Mouse (Mus musculus): ENCODE measurements at regions not wholly inside any gene's neighbourhood (a gene's known extent, or its start where the extent isn't known, plus 50 kb on each side); places are given as distances from the start of the nearest gene placed in this dataset.

DNA sequence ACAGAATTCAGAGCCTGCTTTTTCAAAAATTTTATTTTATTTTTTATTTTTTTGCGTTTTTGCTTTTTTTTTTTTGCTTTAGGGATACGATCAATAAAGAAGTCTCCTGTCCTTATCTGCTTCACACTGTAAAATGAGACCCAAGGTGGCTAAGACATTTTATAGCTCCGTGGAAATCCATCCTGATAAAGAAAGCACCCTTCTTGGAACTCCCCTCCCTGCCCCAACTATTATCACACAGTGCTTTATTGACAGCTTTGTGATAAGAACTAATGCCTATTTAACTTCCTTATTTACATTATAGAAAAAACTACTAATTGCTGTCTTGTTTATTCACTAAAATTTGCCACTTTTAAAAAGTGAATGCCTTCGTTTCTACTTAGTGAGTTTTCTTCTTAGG lies 179.0 kb upstream of the Dmrta1 start:
- no peak for DNase-seq

DNA sequence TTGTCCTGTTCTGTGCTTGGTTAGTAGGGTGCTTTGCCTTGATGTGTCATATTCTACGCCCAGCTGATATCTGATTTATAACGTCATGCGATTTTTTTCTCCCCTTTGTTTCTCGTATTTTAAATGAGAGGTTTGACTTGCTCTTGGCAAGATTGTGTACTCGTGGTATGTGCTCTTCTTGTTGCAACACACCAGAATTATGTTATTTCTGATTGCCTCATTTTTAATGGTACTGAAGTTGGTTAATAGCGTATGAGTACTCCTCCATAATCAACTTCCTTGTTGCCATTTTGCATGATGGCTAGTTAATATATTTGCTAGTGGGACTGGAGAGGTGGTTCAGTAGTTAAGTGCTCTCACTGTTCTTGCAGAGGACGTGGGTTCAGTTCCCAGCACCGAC lies 180.1 kb upstream of the Cdkn2b start:
- DNase-seq: no peak

GRCm38 (mm10) chr4:89487416-89488165 lies 176.8 kb upstream of the Cdkn2b start:
- DNase-seq: no peak

GRCm38 (mm10) chr4:89486963-89487362 lies 176.1 kb upstream of the Cdkn2b start:
- no peak for DNase-seq

- no peak for DNase-seq
Observed at GRCm38 (mm10) chr4:89485981-89486531, 175.2 kb upstream of the Cdkn2b start.

- DNase-seq: no peak
Observed at GRCm38 (mm10) chr4:89478646-89479237, 167.9 kb upstream of the Cdkn2b start.

GRCm38 (mm10) chr4:89475848-89476247 lies 165.0 kb upstream of the Cdkn2b start:
- DNase-seq: no peak

GRCm38 (mm10) chr4:89474836-89475541 lies 164.2 kb upstream of the Cdkn2b start:
- no peak for DNase-seq

- no peak for DNase-seq
Observed at GRCm38 (mm10) chr4:89471426-89471825, 160.6 kb upstream of the Cdkn2b start.

GRCm38 (mm10) chr4:89470756-89471155 lies 159.9 kb upstream of the Cdkn2b start:
- DNase-seq: no peak

DNA sequence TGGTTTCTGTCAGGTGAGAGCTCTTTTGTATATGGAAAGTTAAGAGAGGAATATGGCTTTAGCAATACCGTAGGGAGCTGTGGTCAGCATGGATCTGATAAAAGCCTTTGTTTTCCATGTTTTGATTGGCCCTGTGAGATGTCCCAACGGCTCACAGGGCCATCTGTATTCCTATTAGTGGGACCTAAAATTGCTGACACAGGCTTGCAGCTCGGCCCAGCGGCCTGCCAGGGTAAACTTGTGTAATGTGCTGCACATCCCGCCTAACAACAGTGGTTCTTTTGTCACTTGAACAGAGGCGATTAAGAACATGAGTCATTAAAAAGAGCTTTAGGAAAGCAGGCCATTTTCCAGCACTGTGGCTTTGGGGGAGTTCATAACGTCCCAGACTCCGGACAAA lies 159.0 kb upstream of the Cdkn2b start:
- peak in 1 of 2 experiments; percentile 15 for DNase-seq

DNA sequence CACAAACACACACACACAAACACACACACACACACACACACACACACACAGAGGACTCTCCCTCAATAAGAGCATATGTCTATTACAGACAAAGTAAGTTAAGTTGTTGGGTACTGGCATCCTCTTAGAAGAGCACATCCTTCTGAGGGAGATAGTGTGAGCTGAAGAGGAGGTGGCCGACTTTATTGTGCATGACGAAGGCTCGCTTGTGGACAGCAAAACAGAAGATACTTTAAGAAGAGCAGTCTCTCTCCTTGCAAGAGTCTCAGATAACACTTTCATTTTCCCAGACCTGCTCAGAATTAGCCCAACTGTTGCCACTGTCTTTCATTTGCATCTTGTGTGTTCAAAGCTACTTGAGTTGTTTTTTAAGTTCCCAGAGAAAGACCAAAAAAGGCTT lies 158.6 kb upstream of the Cdkn2b start:
- DNase-seq: no peak

- no peak for DNase-seq
Observed at GRCm38 (mm10) chr4:89466766-89467165, 155.9 kb upstream of the Cdkn2b start.

- DNase-seq: no peak
Observed at GRCm38 (mm10) chr4:89463121-89463520, 152.3 kb upstream of the Cdkn2b start.

DNA sequence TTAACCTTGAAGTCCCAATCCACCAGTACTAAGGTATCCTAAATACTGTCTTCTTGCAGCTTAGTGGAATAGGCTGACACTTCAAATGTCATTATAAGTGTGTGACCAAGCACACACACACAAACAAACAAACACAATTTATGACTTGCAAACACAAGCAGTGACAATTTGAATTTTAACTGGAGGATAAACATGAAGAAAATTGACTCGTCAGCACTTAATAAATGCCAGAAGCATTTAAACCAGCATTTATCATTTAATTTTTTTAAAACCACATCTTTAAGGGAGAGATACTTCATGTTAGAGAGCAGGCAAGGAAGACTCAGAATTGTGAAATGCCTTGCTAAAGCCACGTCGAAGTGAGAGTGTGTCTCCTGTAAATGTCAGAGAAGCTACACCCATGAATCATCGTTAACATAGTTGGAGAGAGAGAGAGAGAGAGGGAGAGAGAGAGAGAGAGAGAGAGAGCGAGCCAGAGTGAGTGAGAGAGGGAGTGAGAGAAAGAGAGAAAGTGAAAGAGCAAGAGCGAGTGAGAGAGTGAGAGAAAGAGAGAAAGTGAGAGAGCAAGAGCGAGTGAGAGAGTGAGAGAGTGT lies 149.4 kb upstream of the Cdkn2b start:
- DNase-seq: no peak

- DNase-seq: no peak
Observed at GRCm38 (mm10) chr4:89459346-89459666, 148.5 kb upstream of the Cdkn2b start.

- DNase-seq: no peak
Observed at GRCm38 (mm10) chr4:89458628-89459345, 147.9 kb upstream of the Cdkn2b start.

DNA sequence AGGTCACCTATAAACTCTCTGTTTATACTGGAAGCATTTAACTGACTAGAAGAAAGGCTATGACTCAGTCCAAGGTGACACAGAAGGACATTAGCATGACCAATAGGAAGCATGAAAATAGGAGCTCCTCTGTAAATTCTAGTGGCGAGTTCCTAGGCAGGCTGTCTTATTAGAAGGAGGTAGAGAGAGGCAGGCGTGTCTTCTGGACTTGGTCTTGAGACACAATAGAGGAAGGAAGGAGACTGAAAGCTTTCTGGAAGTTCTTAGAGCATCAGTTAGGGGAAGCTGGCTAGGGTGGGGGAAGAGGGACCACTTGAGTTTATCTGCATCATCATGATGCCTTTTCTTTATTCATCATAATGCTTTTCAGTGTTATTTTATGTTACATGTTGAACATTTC lies 147.0 kb upstream of the Cdkn2b start:
- no peak for DNase-seq

- DNase-seq: no peak
Observed at GRCm38 (mm10) chr4:89454926-89455325, 144.1 kb upstream of the Cdkn2b start.

DNA sequence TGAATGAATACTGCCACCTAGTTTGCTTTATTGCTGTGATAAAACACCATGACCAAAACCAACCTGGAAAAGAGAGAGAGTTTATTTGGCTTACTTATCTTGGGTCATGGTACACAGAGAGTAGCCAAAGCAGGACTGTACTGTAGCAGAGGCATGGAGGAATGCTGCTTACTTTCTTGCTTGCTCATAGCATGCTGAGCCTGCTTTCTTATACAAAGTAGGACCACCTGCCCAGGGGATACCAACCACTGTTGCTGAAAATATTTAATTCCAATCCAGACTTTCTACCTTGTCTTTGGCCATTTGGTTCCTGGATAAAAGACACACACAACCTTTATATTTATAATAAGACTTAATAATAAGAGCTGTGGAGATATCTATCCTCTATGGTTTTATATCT lies 142.2 kb upstream of the Cdkn2b start:
- DNase-seq: no peak

DNA sequence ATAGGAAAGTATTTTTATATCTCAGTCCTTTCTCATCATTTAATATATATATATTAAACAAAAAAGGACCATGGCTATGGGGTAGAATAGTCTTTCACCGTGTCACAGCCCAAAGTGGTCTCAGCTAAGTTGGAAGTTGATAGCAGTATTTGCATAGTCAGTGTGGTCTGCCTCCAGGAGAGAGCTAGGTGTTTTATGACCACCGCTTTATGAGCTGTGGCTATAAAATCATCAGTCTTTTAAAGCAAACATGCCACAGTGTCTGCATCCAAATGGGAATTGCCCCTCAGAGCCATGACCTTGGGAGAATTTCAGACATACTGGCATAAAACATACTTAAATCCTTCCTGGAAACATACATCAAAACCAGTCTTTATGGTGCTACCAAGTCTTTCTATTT lies 140.9 kb upstream of the Cdkn2b start:
- no peak for DNase-seq

- DNase-seq: peak; percentile 63 to 68
Observed at GRCm38 (mm10) chr4:89446765-89447487, 136.1 kb upstream of the Cdkn2b start.
